Mouse (Mus musculus): ENCODE results near the gene Pla1a. TPM values are rescaled to one million over a fixed set of nuclear protein-coding genes. Genes with fewer than 3 reads are reported as not detected.

The Pla1a gene
- polyA plus RNA-seq, 1 experiment from 2014 or later, result 0.37 TPM

GRCm38 (mm10) chr16:38379926-38380325, 53.0 kb downstream of the Pla1a start:
- Histone ChIP-seq H3K36me3 (peaks cover 44% of the 10 kb centered on the region), H3K27ac (replicated peaks) (no peak overlapping the region), H3K4me1 (peaks cover 39% of the 10 kb centered on the region), H3K4me3 (no peak overlapping the region), H3K4me2 (no peak overlapping the region), H3K9me3 (no peaks in the 10 kb centered on the region), H3K27me3 (replicated peaks) (no peaks in the 10 kb centered on the region), H3K9ac (no peak overlapping the region)
- no peak for ATAC-seq (ENCODE audit: extremely low read depth, insufficient number of reproducible peaks, low FRiP score, low TSS enrichment)
- WGBS, result 89% methylated on average over 3 of the region's 3 CpGs

DNA sequence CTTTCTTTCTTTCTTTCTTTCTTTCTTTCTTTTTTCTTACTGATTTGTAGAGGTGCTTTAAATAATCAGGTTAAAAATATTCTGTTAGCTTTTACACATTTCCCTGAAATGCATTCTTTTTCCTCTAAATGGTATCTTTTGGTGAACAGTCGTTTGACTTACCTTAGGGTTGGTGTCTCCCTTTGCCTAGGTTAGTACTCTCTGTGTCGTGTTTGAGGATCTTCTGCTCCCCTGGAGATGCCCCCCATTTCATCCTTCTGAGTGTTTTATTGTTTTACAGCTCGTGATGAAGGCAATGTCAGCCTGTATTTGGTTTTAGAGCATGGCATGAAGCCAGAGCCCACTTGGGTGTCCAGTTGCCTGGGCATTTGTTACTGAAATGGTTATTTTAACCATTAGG, 53.5 kb downstream of the Pla1a start:
- H3K9me3 ChIP-seq, result no peaks in the 10 kb centered on the region
- no peaks in the 10 kb centered on the region for H3K27me3 ChIP-seq (replicated peaks)
- WGBS, result 57% methylated on average over 3 of the region's 3 CpGs
- H3K36me3 ChIP-seq, result peaks cover 48% of the 10 kb centered on the region
- no peak overlapping the region for H3K4me3 ChIP-seq
- H3K4me1 ChIP-seq, result peaks cover 44% of the 10 kb centered on the region
- ATAC-seq (ENCODE audit: extremely low read depth, insufficient number of reproducible peaks, low FRiP score, low TSS enrichment), result no peak
- H3K4me2 ChIP-seq, result no peak overlapping the region
- no peak overlapping the region for H3K9ac ChIP-seq
- H3K27ac ChIP-seq (replicated peaks), result no peak overlapping the region

- Histone ChIP-seq H3K36me3 (peaks cover 52% of the 10 kb centered on the region), H3K4me1 (peaks cover 48% of the 10 kb centered on the region), H3K4me3 (no peak overlapping the region), H3K4me2 (no peak overlapping the region), H3K27me3 (replicated peaks) (no peaks in the 10 kb centered on the region), H3K9me3 (no peaks in the 10 kb centered on the region), H3K27ac (replicated peaks) (no peak overlapping the region), H3K9ac (no peak overlapping the region)
- 42% methylated on average over 6 of the region's 6 CpGs for WGBS
- ATAC-seq (ENCODE audit: extremely low read depth, insufficient number of reproducible peaks, low FRiP score, low TSS enrichment), result no peak
Observed at GRCm38 (mm10) chr16:38379088-38379487, 53.9 kb downstream of the Pla1a start.

DNA sequence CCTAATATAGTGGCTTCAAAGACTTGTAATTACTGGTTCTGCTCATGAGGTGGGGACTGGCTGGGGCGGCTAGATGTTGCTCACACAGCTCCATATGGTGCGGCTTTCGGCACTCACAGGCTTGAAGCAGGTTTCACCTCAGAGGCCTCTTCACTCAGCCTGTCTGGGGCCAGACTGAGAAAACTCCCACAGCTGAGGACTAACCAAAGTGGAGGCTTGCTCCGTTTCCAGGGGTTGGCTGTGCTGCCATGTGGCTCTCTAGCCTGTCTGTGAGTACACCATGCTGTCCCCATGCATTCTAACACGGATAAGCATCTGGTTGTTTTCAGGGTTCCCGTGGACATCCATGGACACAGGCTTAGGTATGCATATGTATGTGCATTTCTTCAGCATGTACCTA, 54.4 kb downstream of the Pla1a start:
- Histone ChIP-seq H3K4me2 (no peak overlapping the region), H3K4me1 (peaks cover 53% of the 10 kb centered on the region), H3K27ac (replicated peaks) (no peak overlapping the region), H3K4me3 (no peak overlapping the region), H3K36me3 (peaks cover 57% of the 10 kb centered on the region), H3K9me3 (no peaks in the 10 kb centered on the region), H3K27me3 (replicated peaks) (no peaks in the 10 kb centered on the region), H3K9ac (no peak overlapping the region)
- no peak for ATAC-seq (ENCODE audit: extremely low read depth, insufficient number of reproducible peaks, low FRiP score, low TSS enrichment)
- 62% methylated on average over 6 of the region's 6 CpGs for WGBS

DNA sequence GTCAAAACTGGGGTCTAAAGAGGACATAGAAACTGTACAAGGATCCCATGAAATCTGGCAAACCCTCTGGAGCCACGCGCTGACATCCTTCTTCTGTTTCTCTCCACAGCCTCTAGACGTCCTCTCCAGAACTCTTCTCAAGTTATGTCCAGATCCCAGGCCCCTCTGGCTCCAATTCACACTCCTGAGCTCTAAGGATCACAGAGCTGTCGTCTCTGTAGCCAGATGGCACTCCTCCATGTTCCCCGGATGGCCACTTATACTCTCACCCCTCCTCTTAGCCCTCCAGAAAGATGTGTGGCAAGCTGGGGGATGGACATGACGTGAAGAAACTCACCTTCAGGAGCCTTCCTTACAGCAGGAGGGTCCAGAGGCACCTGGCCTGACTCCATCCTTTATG, 55.4 kb downstream of the Pla1a start:
- Histone ChIP-seq H3K36me3 (peaks cover 67% of the 10 kb centered on the region), H3K27me3 (replicated peaks) (no peaks in the 10 kb centered on the region), H3K9me3 (no peaks in the 10 kb centered on the region), H3K4me3 (no peak overlapping the region), H3K9ac (no peak overlapping the region), H3K4me2 (no peak overlapping the region), H3K27ac (replicated peaks) (no peak overlapping the region), H3K4me1 (peaks cover 61% of the 10 kb centered on the region)
- 65% methylated on average over 6 of the region's 6 CpGs for WGBS
- ATAC-seq (ENCODE audit: extremely low read depth, insufficient number of reproducible peaks, low FRiP score, low TSS enrichment), result no peak

DNA sequence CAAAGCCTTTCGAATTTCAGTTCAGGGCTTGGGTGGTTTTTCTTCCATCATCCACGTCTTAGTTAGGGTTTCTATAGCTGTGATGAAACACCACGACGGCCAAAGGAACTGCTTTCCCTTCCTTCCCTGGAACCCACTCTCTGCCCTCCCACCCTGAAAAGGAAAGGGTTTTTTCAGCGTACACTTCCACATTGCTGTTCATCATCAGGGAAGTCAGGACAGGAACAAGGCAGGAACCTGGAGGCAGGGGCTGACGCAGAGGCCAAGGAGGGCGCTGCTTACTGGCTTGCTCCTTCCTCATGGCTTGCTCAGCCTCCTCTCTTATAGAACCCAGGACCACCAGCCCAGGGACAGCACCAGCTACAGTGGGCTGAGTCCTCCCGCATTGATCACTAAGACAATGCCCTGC, 56.1 kb downstream of the Pla1a start:
- no peak for ATAC-seq (ENCODE audit: extremely low read depth, insufficient number of reproducible peaks, low FRiP score, low TSS enrichment)
- H3K27ac ChIP-seq (replicated peaks), result peak overlapping the region; percentile 46
- H3K9ac ChIP-seq, result peak overlapping the region; percentile 25
- H3K36me3 ChIP-seq, result peaks cover 73% of the 10 kb centered on the region
- H3K4me2 ChIP-seq, result peak overlapping the region; percentile 59
- H3K4me1 ChIP-seq, result peaks cover 68% of the 10 kb centered on the region
- no peaks in the 10 kb centered on the region for H3K9me3 ChIP-seq
- 46% methylated on average over 8 of the region's 8 CpGs for WGBS
- H3K4me3 ChIP-seq, result peak overlapping the region; percentile 30
- no peaks in the 10 kb centered on the region for H3K27me3 ChIP-seq (replicated peaks)

GRCm38 (mm10) chr16:38376163-38376840, 56.6 kb downstream of the Pla1a start:
- Histone ChIP-seq H3K9me3 (no peaks in the 10 kb centered on the region), H3K4me1 (peaks cover 73% of the 10 kb centered on the region), H3K27ac (replicated peaks) (peak overlapping the region; percentile 46), H3K36me3 (peaks cover 78% of the 10 kb centered on the region), H3K4me3 (peak overlapping the region; percentile 30), H3K9ac (peak overlapping the region; percentile 25), H3K4me2 (peak overlapping the region; percentile 59), H3K27me3 (replicated peaks) (no peaks in the 10 kb centered on the region)
- 38% methylated on average over 17 of the region's 17 CpGs for WGBS
- no peak for ATAC-seq (ENCODE audit: extremely low read depth, insufficient number of reproducible peaks, low FRiP score, low TSS enrichment)

DNA sequence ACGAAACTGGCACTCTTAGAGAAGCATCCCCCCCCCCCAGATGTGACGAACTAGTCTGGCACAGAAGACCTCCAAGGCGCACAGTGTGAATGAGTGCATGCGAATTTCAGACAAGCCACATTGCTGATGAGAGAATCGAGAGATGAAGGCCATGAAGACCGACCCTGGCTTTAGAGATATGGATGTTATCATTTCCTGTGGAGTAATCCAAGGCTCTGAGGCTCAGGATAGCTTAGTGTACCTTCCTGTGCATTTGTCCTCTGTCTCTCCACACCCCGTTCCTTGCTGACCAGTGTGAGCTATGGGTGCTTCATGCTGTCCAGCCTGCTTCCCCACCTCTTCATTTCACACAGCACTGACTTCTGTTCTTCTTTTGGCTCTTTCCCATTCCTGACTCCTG, 57.8 kb downstream of the Pla1a start:
- Histone ChIP-seq H3K4me3 (peak overlapping the region; percentile 14; the same call in 1 of the 2 replicates), H3K4me1 (peaks cover 85% of the 10 kb centered on the region), H3K27me3 (replicated peaks) (no peaks in the 10 kb centered on the region), H3K36me3 (peaks cover 90% of the 10 kb centered on the region), H3K9ac (peak overlapping the region; percentile 70), H3K4me2 (peak overlapping the region; percentile 59), H3K9me3 (no peaks in the 10 kb centered on the region), H3K27ac (replicated peaks) (peak overlapping the region; percentile 46)
- 37% methylated on average over 7 of the region's 7 CpGs for WGBS
- no peak for ATAC-seq (ENCODE audit: extremely low read depth, insufficient number of reproducible peaks, low FRiP score, low TSS enrichment)

DNA sequence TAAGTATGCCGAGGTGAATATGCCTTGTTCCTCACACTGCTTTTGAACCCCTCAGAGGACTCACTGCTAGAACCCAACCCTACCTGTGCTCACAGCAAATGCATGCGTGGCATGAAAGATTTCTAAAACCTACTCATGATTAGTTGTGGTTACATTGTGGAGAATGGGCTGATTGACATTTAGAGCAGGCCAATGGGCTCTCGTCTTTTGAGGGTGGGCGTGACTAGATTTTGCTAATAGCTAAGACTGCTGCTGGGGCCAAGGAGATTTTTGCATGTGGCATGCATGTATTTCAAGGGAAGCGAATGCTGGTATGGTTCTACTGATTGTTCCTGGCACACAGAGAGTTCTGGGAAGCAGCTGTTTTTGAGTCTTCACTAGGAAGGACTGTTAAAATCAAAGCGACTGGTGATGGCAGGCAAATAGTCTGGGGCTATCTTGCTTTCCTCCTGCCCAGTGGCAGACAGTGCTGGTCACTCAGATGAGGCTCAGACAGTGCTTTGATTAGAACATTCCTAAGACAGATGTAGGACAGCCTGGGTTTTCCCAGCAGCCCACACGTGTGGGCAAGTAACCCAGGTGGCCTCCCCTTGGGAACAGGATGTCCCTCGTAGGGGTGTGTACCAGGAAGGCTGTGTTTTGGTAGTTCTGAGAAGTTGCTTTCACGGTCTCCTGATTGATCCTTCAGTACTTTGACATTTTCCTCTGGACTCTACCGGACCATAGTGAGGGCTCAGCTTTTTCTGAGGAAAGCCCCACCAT, 58.4 kb downstream of the Pla1a start:
- Histone ChIP-seq H3K27me3 (replicated peaks) (no peaks in the 10 kb centered on the region), H3K4me3 (peak overlapping the region; percentile 14; the same call in 1 of the 2 replicates), H3K27ac (replicated peaks) (peak overlapping the region; percentile 46), H3K4me1 (peaks cover 87% of the 10 kb centered on the region), H3K4me2 (peak overlapping the region; percentile 59), H3K9me3 (no peaks in the 10 kb centered on the region), H3K9ac (peak overlapping the region; percentile 70), H3K36me3 (peaks cover 93% of the 10 kb centered on the region)
- ATAC-seq (ENCODE audit: extremely low read depth, insufficient number of reproducible peaks, low FRiP score, low TSS enrichment), result no peak
- WGBS, result 54% methylated on average over 10 of the region's 10 CpGs

DNA sequence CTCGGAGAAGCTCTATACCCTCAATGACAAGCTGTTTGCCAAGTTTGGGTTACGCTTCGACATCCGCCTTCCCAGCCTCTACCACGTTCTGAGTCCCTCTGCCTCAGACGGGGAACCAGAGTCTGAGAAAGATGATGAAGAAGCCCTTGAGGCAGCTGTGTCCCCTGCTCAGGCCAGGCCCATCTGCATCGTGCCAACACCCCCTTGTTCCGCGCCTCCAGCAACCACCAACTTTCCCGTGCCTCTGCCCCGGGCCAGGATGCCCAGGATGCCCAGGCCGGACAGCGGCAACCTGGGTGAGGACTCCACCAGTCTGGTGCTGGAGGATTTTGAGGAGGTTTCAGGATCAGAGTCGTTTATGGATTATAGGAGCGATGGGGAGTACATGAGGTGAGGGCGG, 59.0 kb downstream of the Pla1a start:
- H3K27me3 ChIP-seq (replicated peaks), result no peaks in the 10 kb centered on the region
- H3K9me3 ChIP-seq, result no peaks in the 10 kb centered on the region
- no peak for ATAC-seq (ENCODE audit: extremely low read depth, insufficient number of reproducible peaks, low FRiP score, low TSS enrichment)
- WGBS, result 75% methylated on average over 16 of the region's 16 CpGs
- H3K36me3 ChIP-seq, result peaks cover 97% of the 10 kb centered on the region
- H3K9ac ChIP-seq, result peak overlapping the region; percentile 29; the same call in 1 of the 2 replicates
- H3K4me2 ChIP-seq, result peak overlapping the region; percentile 59
- H3K27ac ChIP-seq (replicated peaks), result peak overlapping the region; percentile 20
- H3K4me3 ChIP-seq, result 0 out of 2 replicates have a peak overlapping the region, but pooled peaks have one; percentile 14
- H3K4me1 ChIP-seq, result peaks cover 89% of the 10 kb centered on the region

- Histone ChIP-seq H3K9me3 (no peaks in the 10 kb centered on the region), H3K27me3 (replicated peaks) (no peaks in the 10 kb centered on the region), H3K4me1 (peaks cover 89% of the 10 kb centered on the region), H3K9ac (peak overlapping the region; percentile 29; the same call in 1 of the 2 replicates), H3K36me3 (peaks cover 95% of the 10 kb centered on the region), H3K4me3 (no peak overlapping the region), H3K4me2 (peak overlapping the region; percentile 59), H3K27ac (replicated peaks) (peak overlapping the region; percentile 20)
- 62% methylated on average over 10 of the region's 10 CpGs for WGBS
- no peak for ATAC-seq (ENCODE audit: extremely low read depth, insufficient number of reproducible peaks, low FRiP score, low TSS enrichment)
Observed at GRCm38 (mm10) chr16:38373439-38373838, 59.5 kb downstream of the Pla1a start.

Measured in heart, embryonic 13.5 days (tissue).